Mouse (Mus musculus) MEL-GATA-1-ER (cell line): Measurements from ENCODE around the gene Eif2ak4.

Experiments
- DNase-seq: peaks from one replicate; pipeline ENCODE4 v3.0.0-alpha.2; 2012; ENCODE audit warnings: low read depth; ENCODE audit errors: extremely low read depth

Gene Eif2ak4

GRCm38 (mm10) chr2:118509688-118510446 lies 121.4 kb downstream of the Eif2ak4 start:
- no peak for DNase-seq

- no peak for DNase-seq
Measured at GRCm38 (mm10) chr2:118510447-118511310, 122.3 kb downstream of the Eif2ak4 start.

GRCm38 (mm10) chr2:118511779-118512417 lies 123.5 kb downstream of the Eif2ak4 start:
- no peak for DNase-seq

GRCm38 (mm10) chr2:118512418-118513377 lies 124.3 kb downstream of the Eif2ak4 start:
- DNase-seq, result no peak

GRCm38 (mm10) chr2:118520042-118520933 lies 131.9 kb downstream of the Eif2ak4 start:
- no peak for DNase-seq

- no peak for DNase-seq
Measured at GRCm38 (mm10) chr2:118522265-118522664, 133.8 kb downstream of the Eif2ak4 start.

GRCm38 (mm10) chr2:118523163-118523730 lies 134.8 kb downstream of the Eif2ak4 start:
- DNase-seq, result no peak

GRCm38 (mm10) chr2:118524811-118525210 lies 136.4 kb downstream of the Eif2ak4 start:
- no peak for DNase-seq
